Mouse (Mus musculus) ES-E14 (cell line): ENCODE measurements at regions not wholly inside any gene's neighbourhood (a gene's known extent, or its start where the extent isn't known, plus 50 kb on each side); places are given as distances from the start of the nearest gene placed in this dataset.

Experiments used
- DNase-seq: peaks from one replicate; pipeline ENCODE4 v3.0.0-alpha.2; 2013; ENCODE audit warnings: low read depth, low spot score
- H3K27ac ChIP-seq: 2 replicates; pipeline ENCODE4 v1.5.1; 2012; ENCODE audit warnings: low read depth, mild to moderate bottlenecking, low read length, moderate library complexity, mixed read lengths; ENCODE audit not compliant: poor library complexity, insufficient read depth, severe bottlenecking
- H3K36me3 ChIP-seq: 2 replicates; pipeline ENCODE4 v1.6.1; 2012; ENCODE audit warnings: mild to moderate bottlenecking, low read length, moderate library complexity, mixed read lengths; ENCODE audit not compliant: control insufficient read depth, poor library complexity, insufficient read depth, severe bottlenecking
- H3K4me1 ChIP-seq, 2 experiments: fragments of 150-350 bp in 1 of 2; sonication (generic) in 1 of 2; 2 replicates each; pipeline ENCODE4 v1.6.1; 2012; ENCODE audit warnings: low read length in 2 of 2, mild to moderate bottlenecking in 1 of 2, mixed read lengths in 1 of 2; ENCODE audit not compliant: control insufficient read depth in 2 of 2, insufficient read depth in 2 of 2, poor library complexity in 1 of 2
- H3K4me3 ChIP-seq, 2 experiments: fragments of 150-350 bp in 1 of 2; sonication (generic) in 1 of 2; 2 replicates each; pipeline ENCODE4 v1.5.1; 2012; ENCODE audit warnings: low read length in 2 of 2, low read depth in 1 of 2, mild to moderate bottlenecking in 1 of 2, mixed read lengths in 1 of 2; ENCODE audit not compliant: insufficient read depth in 1 of 2, poor library complexity in 1 of 2, severe bottlenecking in 1 of 2
- H3K9ac ChIP-seq: 2 replicates; pipeline ENCODE4 v1.6.1; 2012; ENCODE audit warnings: low read depth, mild to moderate bottlenecking, low read length, mixed read lengths; ENCODE audit not compliant: poor library complexity, insufficient read depth, severe bottlenecking
- H3K9me3 ChIP-seq: fragments of 150-350 bp; sonication (generic); 2 replicates; pipeline ENCODE4 v1.6.1; 2012; ENCODE audit warnings: low read depth, mild to moderate bottlenecking, low read length; ENCODE audit not compliant: control insufficient read depth, insufficient read depth
- CHD2 ChIP-seq: IDR thresholded peaks from 2 replicates; pipeline ENCODE4 v1.6.1; 2014; ENCODE audit warnings: mild to moderate bottlenecking, low read depth, low read length, inconsistent platforms
- HCFC1 ChIP-seq: IDR thresholded peaks from 2 replicates; pipeline ENCODE4 v1.6.1; 2012; ENCODE audit warnings: low read length, inconsistent platforms, borderline replicate concordance; ENCODE audit not compliant: insufficient read depth
- MAFK ChIP-seq: IDR thresholded peaks from 2 replicates; pipeline ENCODE4 v1.6.1; 2014; ENCODE audit warnings: mild to moderate bottlenecking, low read depth, low read length, inconsistent platforms; ENCODE audit not compliant: insufficient read depth
- ZC3H11A ChIP-seq: IDR thresholded peaks from 2 replicates; pipeline ENCODE4 v1.6.1; 2012; ENCODE audit warnings: low read depth, mild to moderate bottlenecking, inconsistent platforms, low read length, borderline replicate concordance
- ZNF384 ChIP-seq: IDR thresholded peaks from 2 replicates; pipeline ENCODE4 v1.6.1; 2012; ENCODE audit warnings: low read depth, low read length, inconsistent platforms
- in situ Hi-C, 2 experiments: fragments of 600-800 bp; cut with MboI; formaldehyde crosslinking; loops; one replicate each; pipeline ENCODE4 v1.15.1; 2025; ENCODE audit warnings: low sequenced_read_pairs in 2 of 2, inconsistent platforms in 1 of 2; ENCODE audit not compliant: unreplicated experiment in 2 of 2

GRCm38 (mm10) chr7:71488016-71488650 is 136.8 kb upstream of the Gm10295 start:
- Histone ChIP-seq H3K27ac (no peak overlapping the region), H3K9ac (no peak overlapping the region), H3K4me3 (no peak overlapping the region), H3K4me1 (no peaks in the 10 kb centered on the region), H3K36me3 (no peaks in the 10 kb centered on the region), H3K9me3 (no peaks in the 10 kb centered on the region)
- in situ Hi-C loops, result no loop called here
- no peak for DNase-seq
- TF ChIP-seq ZNF384 (no peak), ZC3H11A (no peak), HCFC1 (no peak), CHD2 (no peak), MAFK (no peak)

- Histone ChIP-seq H3K4me1 (no peaks in the 10 kb centered on the region), H3K9me3 (no peaks in the 10 kb centered on the region), H3K4me3 (no peak overlapping the region), H3K27ac (no peak overlapping the region), H3K9ac (no peak overlapping the region), H3K36me3 (no peaks in the 10 kb centered on the region)
- in situ Hi-C loops, result no loop called here
- DNase-seq, result no peak
- TF ChIP-seq CHD2, result no peak
- TF ChIP-seq MAFK, result no peak
- TF ChIP-seq ZC3H11A, result no peak
- TF ChIP-seq HCFC1, result no peak
- TF ChIP-seq ZNF384, result no peak
Observed at GRCm38 (mm10) chr7:71475383-71475782, 124.1 kb upstream of the Gm10295 start.

- in situ Hi-C loops, result no loop called here
- H3K9ac ChIP-seq, result no peak overlapping the region
- TF ChIP-seq HCFC1, result no peak
- TF ChIP-seq MAFK, result no peak
- TF ChIP-seq CHD2, result no peak
- TF ChIP-seq ZNF384, result no peak
- no peak for TF ChIP-seq ZC3H11A
- no peaks in the 10 kb centered on the region for H3K9me3 ChIP-seq
- no peaks in the 10 kb centered on the region for H3K36me3 ChIP-seq
- no peak for DNase-seq
- H3K4me3 ChIP-seq, result no peak overlapping the region
- no peak overlapping the region for H3K27ac ChIP-seq
- no peaks in the 10 kb centered on the region for H3K4me1 ChIP-seq
Observed at GRCm38 (mm10) chr7:71472384-71473141, 121.3 kb upstream of the Gm10295 start.

GRCm38 (mm10) chr7:71471658-71472383 is 120.5 kb upstream of the Gm10295 start:
- no peak for DNase-seq
- no peak overlapping the region for H3K4me3 ChIP-seq
- H3K9ac ChIP-seq, result no peak overlapping the region

More at GRCm38 (mm10) chr7:71471658-71472383, 120.5 kb upstream of the Gm10295 start:
- Histone ChIP-seq H3K27ac (no peak overlapping the region), H3K9me3 (no peaks in the 10 kb centered on the region), H3K4me1 (no peaks in the 10 kb centered on the region), H3K36me3 (no peaks in the 10 kb centered on the region)
- in situ Hi-C loops, result no loop called here
- TF ChIP-seq ZC3H11A, result no peak
- TF ChIP-seq ZNF384, result no peak
- no peak for TF ChIP-seq HCFC1
- no peak for TF ChIP-seq MAFK
- no peak for TF ChIP-seq CHD2
